Mouse (Mus musculus): ENCODE measurements around the gene St7.

- no peak for TF ChIP-seq CTCF (IDR thresholded peaks at IDR 0.05)
- TF ChIP-seq EP300 (IDR thresholded peaks at IDR 0.05): no peak
Measured at GRCm38 (mm10) chr6:17680266-17680925, 12.3 kb upstream of the St7 start.

Measured in lung, postnatal 0 days (tissue).